Mouse (Mus musculus) spleen, adult 12 weeks (tissue): ENCODE measurements around the gene Fam107b.

Experiments used
- DNase-seq: peaks from one replicate; pipeline ENCODE4 v3.0.0; 2022; ENCODE audit warnings: low spot score

Gene Fam107b

GRCm38 (mm10) chr2:3608868-3609854 lies 38.9 kb downstream of the Fam107b start:
- DNase-seq: no peak

GRCm38 (mm10) chr2:3618446-3618845 lies 48.2 kb downstream of the Fam107b start:
- DNase-seq: no peak

GRCm38 (mm10) chr2:3621568-3621967 lies 51.3 kb downstream of the Fam107b start:
- DNase-seq: no peak

GRCm38 (mm10) chr2:3622158-3622557 lies 51.9 kb downstream of the Fam107b start:
- DNase-seq: no peak

GRCm38 (mm10) chr2:3623207-3623980 lies 53.1 kb downstream of the Fam107b start:
- DNase-seq: no peak

GRCm38 (mm10) chr2:3623981-3624584 lies 53.8 kb downstream of the Fam107b start:
- no peak for DNase-seq

GRCm38 (mm10) chr2:3629096-3629495 lies 58.8 kb downstream of the Fam107b start:
- no peak for DNase-seq

- DNase-seq: peak; percentile 19
Observed at GRCm38 (mm10) chr2:3629741-3630140, 59.5 kb downstream of the Fam107b start.

- DNase-seq: no peak
Observed at GRCm38 (mm10) chr2:3630769-3631477, 60.6 kb downstream of the Fam107b start.

GRCm38 (mm10) chr2:3633137-3633536 lies 62.8 kb downstream of the Fam107b start:
- no peak for DNase-seq

- DNase-seq: no peak
Observed at GRCm38 (mm10) chr2:3636771-3637170, 66.5 kb downstream of the Fam107b start.

- DNase-seq: no peak
Observed at GRCm38 (mm10) chr2:3641001-3641770, 70.9 kb downstream of the Fam107b start.

- DNase-seq: no peak
Observed at GRCm38 (mm10) chr2:3642949-3643348, 72.7 kb downstream of the Fam107b start.

- no peak for DNase-seq
Observed at GRCm38 (mm10) chr2:3645741-3646140, 75.5 kb downstream of the Fam107b start.

- DNase-seq: no peak
Observed at GRCm38 (mm10) chr2:3649171-3649570, 78.9 kb downstream of the Fam107b start.

GRCm38 (mm10) chr2:3654606-3655005 lies 84.3 kb downstream of the Fam107b start:
- no peak for DNase-seq

- DNase-seq: no peak
Observed at GRCm38 (mm10) chr2:3656091-3656490, 85.8 kb downstream of the Fam107b start.

- no peak for DNase-seq
Observed at GRCm38 (mm10) chr2:3656834-3657233, 86.5 kb downstream of the Fam107b start.

GRCm38 (mm10) chr2:3657376-3657775 lies 87.1 kb downstream of the Fam107b start:
- no peak for DNase-seq

GRCm38 (mm10) chr2:3657811-3658730 lies 87.8 kb downstream of the Fam107b start:
- DNase-seq: peak; percentile 59
